Mouse (Mus musculus): ENCODE results near the gene Krt32.
A peak's percentile ranks its signal among the peaks of the same experiment; 100 is the strongest.

Gene Krt32

GRCm38 (mm10) chr11:100087861-100088260 lies at the start of gene Krt32:
Gene Krt32, minus strand, starts transcription at chr11:100088226.
- DNase-seq (ENCODE audit: low spot score in 2 of 2) = no peak

- no peak for DNase-seq (ENCODE audit: low spot score in 2 of 2)
These were observed 49.7 kb upstream of the Krt32 start for GRCm38 (mm10) chr11:100137693-100138092.

- DNase-seq (ENCODE audit: low spot score in 2 of 2) = no peak
These were observed 48.5 kb upstream of the Krt32 start for GRCm38 (mm10) chr11:100136559-100136958.

- DNase-seq (ENCODE audit: low spot score in 2 of 2) = no peak
These were observed 47.7 kb upstream of the Krt32 start, which contains the start of gene Krt15 for GRCm38 (mm10) chr11:100135731-100136130. Gene Krt15, minus strand, starts transcription at chr11:100135928.

- DNase-seq (ENCODE audit: low spot score in 2 of 2) = no peak
These were observed 36.9 kb upstream of the Krt32 start for GRCm38 (mm10) chr11:100124901-100125300.

- DNase-seq (ENCODE audit: low spot score in 2 of 2) = no peak
These were observed 33.4 kb upstream of the Krt32 start, which contains the start of gene Krt13 for GRCm38 (mm10) chr11:100121466-100121865. Gene Krt13, minus strand, starts transcription at chr11:100121566.

GRCm38 (mm10) chr11:100120331-100120730 lies 32.3 kb upstream of the Krt32 start:
- no peak for DNase-seq (ENCODE audit: low spot score in 2 of 2)

GRCm38 (mm10) chr11:100113742-100114029 lies 25.7 kb upstream of the Krt32 start:
- DNase-seq (ENCODE audit: low spot score in 2 of 2) = no peak

GRCm38 (mm10) chr11:100112935-100113741 lies 25.1 kb upstream of the Krt32 start:
- no peak for DNase-seq (ENCODE audit: low spot score in 2 of 2)

GRCm38 (mm10) chr11:100105576-100106122 lies 17.6 kb upstream of the Krt32 start, which contains the start of gene Krt36:
Gene Krt36, minus strand, starts transcription at chr11:100105626.
- no peak for DNase-seq (ENCODE audit: low spot score in 2 of 2)

GRCm38 (mm10) chr11:100102693-100103429 lies 14.8 kb upstream of the Krt32 start:
- DNase-seq (ENCODE audit: low spot score in 2 of 2) = no peak

GRCm38 (mm10) chr11:100100391-100100790 lies 12.4 kb upstream of the Krt32 start:
- DNase-seq (ENCODE audit: low spot score in 2 of 2) = no peak

- no peak for DNase-seq (ENCODE audit: low spot score in 2 of 2)
These were observed 9.8 kb upstream of the Krt32 start for GRCm38 (mm10) chr11:100097819-100098218.

- DNase-seq (ENCODE audit: low spot score in 2 of 2) = no peak
These were observed 8.1 kb upstream of the Krt32 start, which contains the start of gene Krt35 for GRCm38 (mm10) chr11:100096141-100096540. Gene Krt35, minus strand, starts transcription at chr11:100096241.

GRCm38 (mm10) chr11:100088378-100089025 lies 476 bp upstream of the Krt32 start:
- DNase-seq (ENCODE audit: low spot score in 2 of 2) = no peak

GRCm38 (mm10) chr11:100073873-100074272 lies 14.2 kb downstream of the Krt32 start:
- peak in 1 of 2 experiments; percentile 19 for DNase-seq (ENCODE audit: low spot score in 2 of 2)

GRCm38 (mm10) chr11:100067293-100068036 lies 20.6 kb downstream of the Krt32 start:
- DNase-seq (ENCODE audit: low spot score in 2 of 2) = no peak

GRCm38 (mm10) chr11:100066236-100067010 lies 21.6 kb downstream of the Krt32 start:
- DNase-seq (ENCODE audit: low spot score in 2 of 2) = no peak

- no peak for DNase-seq (ENCODE audit: low spot score in 2 of 2)
These were observed 29.2 kb downstream of the Krt32 start for GRCm38 (mm10) chr11:100058875-100059274.

Data from right cerebral cortex, adult 2 months (tissue).